Mouse (Mus musculus): ENCODE results near the gene Cabp7.

GRCm38 (mm10) chr11:4756460-4756859, 9.9 kb upstream of the Cabp7 start:
- TF ChIP-seq POLR2A (IDR thresholded peaks at IDR 0.05; ENCODE audit: extremely low read depth, insufficient read depth, low read length) (no peak), CTCF (IDR thresholded peaks at IDR 0.05; ENCODE audit: low read depth, low read length) (no peak)

All from liver, adult 2 months (tissue).